Mouse (Mus musculus) lung, postnatal 0 days (tissue): ENCODE measurements around the gene Lrrc15. TPM values are rescaled to one million over a fixed set of nuclear protein-coding genes. Genes with fewer than 3 reads are reported as not detected.

Experiments
- ATAC-seq: fragments of 200-750 bp; cut with Nextera tagmentation; 2 replicates; pipeline ENCODE4 v1.8.0; 2017; ENCODE audit warnings: moderate library complexity
- DNase-seq: peaks from one replicate; pipeline ENCODE4 v3.0.0-alpha.2; 2016; ENCODE audit warnings: low spot score
- H3K27ac ChIP-seq: fragments of 300-500 bp; sonication (generic); 2 replicates; pipeline ENCODE4 v1.5.1; 2014; ENCODE audit warnings: antibody characterized with exemption, mild to moderate bottlenecking, low read length, mixed read lengths
- H3K27me3 ChIP-seq: fragments of 300-500 bp; sonication (generic); replicated peaks from 2 replicates; pipeline ENCODE4 v1.6.1; 2014; ENCODE audit warnings: low read length, mixed read lengths; ENCODE audit not compliant: insufficient read depth
- H3K36me3 ChIP-seq: fragments of 300-500 bp; sonication (generic); 2 replicates; pipeline ENCODE4 v1.6.1; 2014; ENCODE audit warnings: low read length, mixed read lengths; ENCODE audit not compliant: insufficient read depth
- H3K4me1 ChIP-seq: fragments of 300-500 bp; sonication (generic); 2 replicates; pipeline ENCODE4 v1.6.1; 2014; ENCODE audit warnings: antibody characterized with exemption, low read depth, low read length, mixed read lengths; ENCODE audit not compliant: insufficient read depth
- H3K4me2 ChIP-seq: fragments of 300-500 bp; sonication (generic); replicated peaks from 2 replicates; pipeline ENCODE4 v1.6.1; 2014; ENCODE audit warnings: low read depth, mild to moderate bottlenecking, low read length, moderate library complexity, mixed read lengths
- H3K4me3 ChIP-seq: fragments of 300-500 bp; sonication (generic); 2 replicates; pipeline ENCODE4 v1.5.1; 2014; ENCODE audit warnings: low read depth, low read length
- H3K9ac ChIP-seq: fragments of 300-500 bp; sonication (generic); replicated peaks from 2 replicates; pipeline ENCODE4 v1.6.1; 2014; ENCODE audit warnings: low read depth, mild to moderate bottlenecking
- H3K9me3 ChIP-seq: fragments of 300-500 bp; sonication (generic); 2 replicates; pipeline ENCODE4 v1.6.1; 2016; ENCODE audit warnings: low read length, mixed read lengths
- CTCF ChIP-seq: IDR thresholded peaks from 2 replicates; pipeline ENCODE4 v1.5.1; 2016; ENCODE audit warnings: antibody characterized with exemption, mild to moderate bottlenecking
- EP300 ChIP-seq: IDR thresholded peaks from 2 replicates; pipeline ENCODE4 v1.6.1; 2016; ENCODE audit warnings: antibody characterized with exemption, mild to moderate bottlenecking, control low read depth
- WGBS: fragments of 180-500 bp; shearing (Covaris S2); extraction: QIAGEN DNeasy Blood & Tissue Kit; methylation state at CpG from one replicate; pipeline ENCODE4 v1.1.7; 2014; 5-methylcytosine and 5-hydroxymethylcytosine counted together
- polyA plus RNA-seq: library from polyadenylated mRNA; unstranded; fragments of >200 nt; fragmentation: Nextera tagmentation; extraction: Ambion mirVana; gene quantifications from 2 replicates; pipeline ENCODE4 v1.2.1, GENCODE M21; 2015

The Lrrc15 gene
- polyA plus RNA-seq, 1 experiment from 2014 or later: 1.4 TPM

- Histone ChIP-seq H3K9ac (0 out of 2 replicates have a peak overlapping the region, but pooled peaks have one; percentile 23), H3K4me3 (peak overlapping the region; percentile 51), H3K27me3 (peaks cover 29% of the 10 kb centered on the region; the same call in 1 of the 2 replicates), H3K4me2 (peak overlapping the region; percentile 93), H3K27ac (no peak overlapping the region), H3K36me3 (no peaks in the 10 kb centered on the region), H3K9me3 (no peaks in the 10 kb centered on the region), H3K4me1 (peaks cover 16% of the 10 kb centered on the region; the same call in 1 of the 2 replicates)
- peak; percentile 58 for DNase-seq
- 1% methylated on average over 70 of the region's 72 CpGs for WGBS
- peak; percentile 44 for TF ChIP-seq CTCF
- TF ChIP-seq EP300: no peak
- peak; percentile 65 for ATAC-seq
Measured at GRCm38 (mm10) chr16:30308616-30309394, 25.7 kb upstream of the Lrrc15 start.

- DNase-seq (no peak), ATAC-seq (no peak)
- H3K9ac ChIP-seq: peak overlapping the region; percentile 23; the same call in 1 of the 2 replicates
- H3K4me3 ChIP-seq: peak overlapping the region; percentile 51
- no peaks in the 10 kb centered on the region for H3K36me3 ChIP-seq
- peak overlapping the region; percentile 93 for H3K4me2 ChIP-seq
- peaks cover 29% of the 10 kb centered on the region; the same call in 1 of the 2 replicates for H3K27me3 ChIP-seq
- H3K27ac ChIP-seq: no peak overlapping the region
- H3K4me1 ChIP-seq: peaks cover 16% of the 10 kb centered on the region; the same call in 1 of the 2 replicates
- no peak for TF ChIP-seq CTCF
- no peak for TF ChIP-seq EP300
- H3K9me3 ChIP-seq: no peaks in the 10 kb centered on the region
- 12% methylated on average over 27 of the region's 29 CpGs for WGBS
Measured at GRCm38 (mm10) chr16:30307961-30308615, 25.0 kb upstream of the Lrrc15 start.

DNA sequence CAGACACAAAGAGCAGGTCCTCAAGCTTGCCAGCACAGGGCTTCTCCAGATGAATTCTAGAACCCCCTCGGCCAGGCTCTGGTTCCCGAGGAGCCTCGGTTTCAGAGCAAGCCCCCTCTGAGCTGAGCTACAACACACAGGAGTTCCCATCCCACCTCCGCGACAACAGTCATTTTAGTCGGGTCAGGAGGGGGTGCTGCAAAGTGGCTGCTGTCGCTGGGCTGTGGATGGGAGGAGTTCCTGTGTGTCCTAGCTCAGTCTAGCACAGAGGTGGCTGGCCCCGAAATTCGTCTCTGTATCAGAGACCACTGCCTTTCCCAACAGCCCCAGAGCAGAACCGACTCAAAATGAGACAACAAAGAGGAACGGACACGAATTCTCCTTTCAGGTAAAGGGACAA is 24.2 kb upstream of the Lrrc15 start:
- TF ChIP-seq EP300 (no peak), CTCF (no peak)
- ATAC-seq (no peak), DNase-seq (no peak)
- Histone ChIP-seq H3K27ac (no peak overlapping the region), H3K9me3 (no peaks in the 10 kb centered on the region), H3K27me3 (peaks cover 29% of the 10 kb centered on the region; the same call in 1 of the 2 replicates), H3K4me2 (no peak overlapping the region), H3K4me3 (no peak overlapping the region), H3K4me1 (peaks cover 16% of the 10 kb centered on the region; the same call in 1 of the 2 replicates), H3K9ac (no peak overlapping the region), H3K36me3 (no peaks in the 10 kb centered on the region)
- 51% methylated on average over 12 of the region's 12 CpGs for WGBS

DNA sequence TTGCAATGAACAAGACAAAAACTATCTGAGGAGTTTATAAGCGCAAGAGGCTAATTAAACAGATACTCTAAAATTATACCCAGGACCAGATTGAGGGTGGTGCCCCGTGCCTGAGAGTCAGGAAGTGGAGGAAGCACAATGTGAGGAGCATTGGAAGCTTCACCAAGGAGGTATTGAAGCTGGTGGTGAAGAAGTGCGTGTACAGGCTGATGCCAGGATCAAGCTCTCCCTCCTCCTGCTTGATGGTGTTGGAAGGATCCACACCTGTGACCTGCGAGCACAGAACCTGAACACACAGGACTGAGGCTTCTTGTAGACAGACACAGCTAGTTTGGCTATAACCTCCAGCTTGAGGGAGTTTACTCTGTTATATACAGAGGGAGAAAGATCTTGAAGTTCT is 23.0 kb upstream of the Lrrc15 start:
- Histone ChIP-seq H3K4me3 (no peak overlapping the region), H3K9ac (no peak overlapping the region), H3K27ac (no peak overlapping the region), H3K27me3 (peaks cover 29% of the 10 kb centered on the region; the same call in 1 of the 2 replicates), H3K4me1 (peaks cover 16% of the 10 kb centered on the region; the same call in 1 of the 2 replicates), H3K9me3 (no peaks in the 10 kb centered on the region), H3K36me3 (no peaks in the 10 kb centered on the region), H3K4me2 (no peak overlapping the region)
- 91% methylated on average over 4 of the region's 4 CpGs for WGBS
- ATAC-seq (no peak), DNase-seq (no peak)
- TF ChIP-seq CTCF (no peak), EP300 (no peak)

GRCm38 (mm10) chr16:30304236-30304635 is 21.2 kb upstream of the Lrrc15 start:
- WGBS: 46% methylated on average over 5 of the region's 5 CpGs
- no peak for TF ChIP-seq CTCF
- no peak for TF ChIP-seq EP300
- peaks cover 22% of the 10 kb centered on the region; the same call in 1 of the 2 replicates for H3K27me3 ChIP-seq
- DNase-seq: peak; percentile 59
- H3K4me3 ChIP-seq: no peak overlapping the region
- no peak overlapping the region for H3K9ac ChIP-seq
- H3K4me1 ChIP-seq: peaks cover 11% of the 10 kb centered on the region; the same call in 1 of the 2 replicates
- H3K36me3 ChIP-seq: no peaks in the 10 kb centered on the region
- no peaks in the 10 kb centered on the region for H3K9me3 ChIP-seq
- no peak overlapping the region for H3K27ac ChIP-seq
- ATAC-seq: peak; percentile 58
- H3K4me2 ChIP-seq: no peak overlapping the region

DNA sequence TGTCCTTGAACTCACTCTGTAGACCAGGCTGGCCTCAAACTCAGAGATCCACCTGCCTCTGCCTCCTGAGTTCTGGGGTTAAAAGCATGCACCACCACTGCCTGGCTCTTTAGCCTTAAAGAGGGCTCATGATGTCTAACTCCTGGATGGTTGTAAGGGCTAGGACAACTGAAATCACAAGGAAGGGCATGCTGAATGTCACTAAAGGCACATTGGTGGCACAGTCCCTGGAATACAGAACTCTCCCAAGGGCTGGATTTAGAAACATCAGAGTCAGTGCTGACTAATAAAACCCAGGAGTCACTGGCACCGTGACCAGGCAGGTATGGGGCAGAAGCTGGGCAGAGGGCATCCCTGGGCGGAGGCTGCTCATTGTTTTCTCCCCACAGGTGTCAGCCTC is 20.4 kb upstream of the Lrrc15 start:
- Histone ChIP-seq H3K4me3 (no peak overlapping the region), H3K27ac (no peak overlapping the region), H3K27me3 (peaks cover 15% of the 10 kb centered on the region; the same call in 1 of the 2 replicates), H3K9ac (no peak overlapping the region), H3K9me3 (no peaks in the 10 kb centered on the region), H3K4me2 (no peak overlapping the region), H3K36me3 (no peaks in the 10 kb centered on the region), H3K4me1 (peaks cover 4% of the 10 kb centered on the region; the same call in 1 of the 2 replicates)
- ATAC-seq (no peak), DNase-seq (no peak)
- no peak for TF ChIP-seq EP300
- no peak for TF ChIP-seq CTCF
- 61% methylated on average over 2 of the region's 2 CpGs for WGBS
